Mouse (Mus musculus): ENCODE measurements around the gene Akap5.

Akap5 gene

DNA sequence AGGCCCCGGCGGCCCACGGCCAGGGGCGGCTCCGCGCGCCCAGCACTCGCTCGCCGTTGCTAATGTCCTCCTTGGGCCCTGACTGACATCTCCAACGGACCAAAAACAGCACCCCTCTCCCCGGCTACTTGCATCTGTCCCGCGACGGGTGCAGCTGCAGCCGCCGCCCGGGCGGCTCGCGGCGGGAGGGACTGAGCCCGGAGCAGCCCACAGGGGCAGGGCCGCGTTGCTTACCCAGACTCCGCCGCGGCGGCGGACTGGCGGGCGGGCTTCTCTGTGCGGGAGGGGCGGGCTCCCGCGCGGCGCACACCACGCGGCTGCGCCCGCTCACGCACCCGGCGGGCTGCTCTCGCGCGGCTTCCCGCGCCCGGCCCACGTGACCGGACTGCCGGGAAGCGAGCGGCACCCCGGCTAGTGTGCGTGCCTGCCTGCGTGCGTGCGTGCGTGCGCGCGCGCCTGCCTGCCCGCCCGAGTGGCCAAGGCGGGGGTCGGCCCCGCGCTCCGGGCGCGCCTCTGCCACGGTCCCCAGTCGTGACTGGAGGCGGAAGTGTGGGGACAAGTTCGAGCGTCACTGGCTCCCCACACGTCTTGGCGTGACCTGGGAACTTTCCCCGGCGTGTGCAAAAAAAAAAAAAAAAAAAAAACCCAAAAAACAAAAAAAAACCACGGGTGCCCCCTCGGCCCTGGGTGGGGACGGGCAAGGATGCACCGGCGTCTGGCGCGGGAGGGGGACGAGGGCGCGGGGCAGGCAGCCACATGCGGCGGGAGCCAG, 44.7 kb downstream of the Akap5 start, which contains the start of gene Zbtb25:
TSS of gene Zbtb25 (minus strand) at position 397 of the 772 bp plus-strand sequence.
- DNase-seq = peak; percentile 87

DNA sequence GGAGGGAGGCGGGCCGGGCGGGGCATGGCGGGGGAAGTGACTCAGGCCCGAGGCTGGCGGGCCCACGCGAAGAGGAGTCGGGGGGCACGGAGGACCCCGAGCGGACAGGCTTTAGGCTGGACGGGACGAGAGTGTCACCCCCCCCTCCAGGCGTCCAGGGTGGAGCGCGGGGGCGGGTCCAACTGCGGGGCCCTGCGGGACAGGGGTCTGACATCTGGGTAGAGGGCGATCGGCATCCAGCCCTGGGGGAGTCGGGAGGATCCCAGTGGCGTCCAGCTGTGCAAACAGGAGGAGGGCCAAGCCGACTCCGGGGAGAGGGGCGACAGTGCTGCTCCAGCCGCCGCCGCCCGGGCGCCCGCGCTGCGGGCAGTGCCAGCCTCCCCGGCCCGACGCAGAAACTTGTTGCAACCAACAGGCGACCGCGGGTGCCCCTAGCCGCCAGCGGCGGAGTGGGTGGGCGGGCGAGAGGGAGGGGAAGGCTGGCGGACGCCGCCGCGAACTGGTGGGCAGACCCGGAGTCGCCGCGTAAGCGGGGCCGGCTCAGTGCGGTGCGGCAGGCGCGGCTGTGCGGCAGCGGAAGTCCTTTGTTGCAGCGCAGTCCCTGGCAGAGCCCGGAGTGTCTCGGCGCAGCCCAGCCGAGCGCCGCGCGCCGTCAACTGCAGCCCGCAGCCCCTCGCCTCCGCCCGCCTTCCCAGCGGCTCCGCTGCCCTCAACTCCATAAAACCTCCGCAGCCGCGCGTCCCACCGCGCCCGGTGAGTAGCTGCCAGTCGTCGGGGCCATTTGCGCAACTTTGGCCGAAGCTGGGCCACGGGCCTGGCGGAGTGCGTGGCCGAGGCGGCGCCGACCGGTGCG, 45.5 kb downstream of the Akap5 start, which contains the start of gene Zbtb1:
TSS of gene Zbtb1 (plus strand) at position 289 of the 853 bp plus-strand sequence.
- peak; percentile 84 for DNase-seq

GRCm38 (mm10) chr12:76370831-76371571, 46.3 kb downstream of the Akap5 start:
- DNase-seq = peak; percentile 87

GRCm38 (mm10) chr12:76372046-76372445, 47.4 kb downstream of the Akap5 start:
- DNase-seq = peak; percentile 17

DNA sequence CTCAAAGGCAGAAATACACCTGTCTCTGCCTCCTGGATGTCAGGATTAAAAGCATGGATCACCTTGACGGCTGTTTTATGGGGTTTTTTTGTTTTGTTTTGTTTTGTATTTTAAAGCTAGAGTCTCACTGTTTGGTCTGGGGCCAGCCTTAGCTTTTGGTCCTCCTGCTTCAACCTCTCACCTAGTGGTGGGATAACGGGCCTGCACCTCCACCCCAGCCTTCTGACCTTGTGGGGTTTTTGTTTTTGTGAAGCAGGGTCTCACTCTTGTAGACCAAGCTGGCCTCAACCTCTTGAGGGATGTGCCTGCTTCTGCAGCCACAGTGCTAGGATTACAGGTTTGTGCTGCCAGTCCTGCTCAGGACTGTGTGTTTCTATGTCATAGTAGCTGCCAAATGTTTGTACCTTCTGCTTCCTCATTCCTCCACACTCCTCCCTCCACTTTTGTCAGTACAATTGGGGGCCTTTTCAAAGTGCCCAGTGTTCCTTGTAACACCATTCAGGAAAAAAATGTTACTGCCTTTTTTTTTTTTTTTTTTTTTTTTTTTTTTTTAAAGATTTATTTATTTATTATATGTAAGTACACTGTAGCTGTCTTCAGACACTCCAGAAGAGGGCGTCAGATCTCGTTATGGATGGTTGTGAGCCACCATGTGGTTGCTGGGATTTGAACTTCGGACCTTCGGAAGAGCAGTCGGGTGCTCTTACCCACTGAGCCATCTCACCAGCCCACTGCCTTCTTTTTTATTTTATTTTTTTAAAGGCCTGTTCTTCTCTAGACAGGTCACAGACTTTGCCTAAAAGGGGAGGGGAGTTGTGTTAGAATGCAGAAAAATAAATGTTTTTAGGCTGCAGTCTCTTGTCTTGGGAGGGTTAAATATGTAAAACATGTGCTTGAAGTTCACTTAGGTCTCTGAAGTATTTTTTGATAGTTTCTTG, 48.5 kb downstream of the Akap5 start:
- DNase-seq = peak; percentile 31

DNA sequence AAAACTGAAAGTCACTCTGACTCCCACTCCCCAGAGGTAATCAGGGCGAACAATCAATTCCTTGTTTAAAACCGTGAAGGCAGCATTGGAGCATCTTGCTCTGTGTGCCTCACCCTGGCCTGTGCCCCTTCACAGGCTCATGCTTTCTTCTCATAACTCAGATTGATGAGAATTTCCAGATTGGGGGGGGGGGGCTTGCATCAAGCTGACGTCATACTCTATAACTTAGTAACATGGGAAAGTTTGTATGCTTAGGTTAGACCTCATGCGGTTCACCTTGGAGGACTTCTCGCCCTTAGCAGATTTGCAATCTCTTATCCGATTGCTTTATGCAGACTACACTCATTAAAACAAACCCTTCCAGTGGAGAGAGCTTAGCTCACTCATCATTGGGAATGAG, 49.3 kb downstream of the Akap5 start:
- no peak for DNase-seq

- DNase-seq = no peak
Observed at GRCm38 (mm10) chr12:76374911-76375310, 50.2 kb downstream of the Akap5 start.

- DNase-seq = peak; percentile 79
Observed at GRCm38 (mm10) chr12:76375506-76375905, 50.8 kb downstream of the Akap5 start.

DNA sequence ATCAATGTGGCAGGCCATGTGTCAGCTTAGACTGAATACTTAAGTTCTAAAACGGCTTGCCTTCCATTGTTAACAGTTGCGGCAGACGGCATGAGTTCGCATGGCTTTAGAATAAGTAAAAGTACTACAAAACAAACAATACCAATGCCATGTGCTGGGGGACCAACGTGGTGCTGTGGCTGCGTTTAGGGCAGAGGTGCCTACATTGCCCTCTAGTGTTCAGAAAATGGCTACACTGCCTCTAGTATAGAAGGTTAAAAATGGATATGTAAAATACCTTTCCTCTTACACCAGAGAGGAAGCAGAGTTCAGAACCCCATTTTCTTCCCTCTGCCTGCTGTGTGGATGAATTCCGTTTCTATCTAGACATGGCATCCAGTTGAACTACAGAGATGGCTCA, 52.0 kb downstream of the Akap5 start:
- peak; percentile 59 for DNase-seq

DNA sequence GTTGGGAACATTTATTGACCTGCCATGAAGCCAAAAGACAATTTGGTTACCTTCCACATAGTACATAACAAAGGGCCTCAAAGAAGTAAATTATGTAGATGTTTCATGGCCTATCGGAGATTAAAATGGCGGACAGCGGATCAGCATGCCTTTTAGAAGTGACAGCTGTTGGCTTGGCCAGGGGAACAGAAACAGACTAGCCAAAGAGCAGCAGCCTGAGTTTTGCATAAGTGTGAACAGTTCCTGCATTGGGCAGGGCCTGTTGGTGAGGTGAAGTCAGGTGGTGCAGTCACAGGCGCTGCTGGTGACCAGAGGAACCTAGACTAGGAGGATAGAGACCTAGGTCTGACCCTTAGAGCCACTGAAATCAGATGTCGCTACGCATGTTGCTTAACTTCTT, 52.4 kb downstream of the Akap5 start:
- no peak for DNase-seq

DNA sequence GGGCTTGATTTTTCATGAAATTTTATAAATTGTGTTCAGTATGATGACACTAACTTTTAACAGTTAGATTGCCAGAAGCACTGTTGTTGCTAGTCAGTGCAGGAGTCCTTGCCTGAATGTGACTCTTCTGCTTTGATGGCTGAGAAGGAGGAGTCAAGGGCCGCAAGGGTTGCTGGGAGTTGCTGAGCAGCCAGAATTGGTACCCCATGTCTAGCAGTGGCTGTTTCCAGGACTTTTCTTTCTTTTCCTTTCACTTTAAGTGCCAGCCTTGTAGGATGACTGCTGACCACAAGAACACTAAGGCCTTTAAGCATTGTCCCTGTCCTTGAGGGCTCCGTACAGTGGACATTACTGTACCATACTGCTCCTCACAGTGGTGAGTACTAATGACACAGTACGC, 53.0 kb downstream of the Akap5 start:
- DNase-seq = no peak

- no peak for DNase-seq
Observed at GRCm38 (mm10) chr12:76378556-76378955, 53.9 kb downstream of the Akap5 start.

DNA sequence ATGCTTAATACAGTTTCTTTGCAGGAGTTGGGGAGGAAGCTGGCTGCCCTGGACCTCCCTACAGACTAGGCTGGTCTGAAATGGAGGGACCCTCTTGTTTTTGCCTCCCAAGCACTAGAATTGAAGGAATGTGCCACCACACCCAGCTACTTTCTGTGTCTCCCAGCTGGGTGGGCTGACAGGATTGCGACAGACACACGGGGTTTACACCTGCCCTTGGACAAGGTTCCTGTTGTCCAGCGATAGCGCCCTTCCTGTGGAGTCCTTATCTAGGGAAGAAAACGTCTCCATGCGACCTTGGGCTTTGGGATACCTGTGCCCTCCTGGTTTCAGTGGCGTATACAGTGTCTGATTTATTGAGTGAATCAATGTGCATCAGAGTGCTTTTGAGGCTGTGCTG, 55.5 kb downstream of the Akap5 start:
- no peak for DNase-seq

Measured in liver (tissue).